Mouse (Mus musculus) heart, postnatal 0 days (tissue): ENCODE results near the gene Gpbar1. TPM values are rescaled to one million over a fixed set of nuclear protein-coding genes. Genes with fewer than 3 reads are reported as not detected.

Source experiments
- ATAC-seq: fragments of 200-750 bp; cut with Nextera tagmentation; 2 replicates; pipeline ENCODE4 v1.8.0; 2017; ENCODE audit warnings: low read depth, moderate number of reproducible peaks, moderate library complexity; ENCODE audit not compliant: insufficient read depth
- DNase-seq: peaks from one replicate; pipeline ENCODE4 v3.0.0-alpha.2; 2016; ENCODE audit warnings: low spot score
- H3K27ac ChIP-seq: fragments of 300-500 bp; sonication (generic); 2 replicates; pipeline ENCODE4 v1.5.1; 2014; ENCODE audit warnings: low read depth, mild to moderate bottlenecking
- H3K27me3 ChIP-seq: fragments of 300-500 bp; sonication (generic); 2 replicates; pipeline ENCODE4 v1.6.1; 2014; ENCODE audit warnings: low read length, mixed read lengths; ENCODE audit not compliant: control insufficient read depth, insufficient read depth
- H3K36me3 ChIP-seq: fragments of 300-500 bp; sonication (generic); replicated peaks from 2 replicates; pipeline ENCODE4 v1.6.1; 2014; ENCODE audit warnings: low read length, mixed read lengths; ENCODE audit not compliant: control insufficient read depth, insufficient read depth
- H3K4me1 ChIP-seq: fragments of 300-500 bp; sonication (generic); 2 replicates; pipeline ENCODE4 v1.6.1; 2014; ENCODE audit warnings: antibody characterized with exemption; ENCODE audit not compliant: control insufficient read depth, insufficient read depth
- H3K4me2 ChIP-seq: fragments of 300-500 bp; sonication (generic); 2 replicates; pipeline ENCODE4 v1.6.1; 2014; ENCODE audit warnings: low read depth, mild to moderate bottlenecking, low read length, moderate library complexity
- H3K4me3 ChIP-seq: fragments of 300-500 bp; sonication (generic); 2 replicates; pipeline ENCODE4 v1.5.1; 2014; ENCODE audit warnings: low read depth, low read length
- H3K9ac ChIP-seq: fragments of 300-500 bp; sonication (generic); replicated peaks from 2 replicates; pipeline ENCODE4 v1.6.1; 2014; ENCODE audit warnings: low read depth, low read length, mixed read lengths
- H3K9me3 ChIP-seq: fragments of 300-500 bp; sonication (generic); replicated peaks from 2 replicates; pipeline ENCODE4 v1.6.1; 2016; ENCODE audit warnings: low read length; ENCODE audit not compliant: control insufficient read depth
- CTCF ChIP-seq: IDR thresholded peaks from 2 replicates; pipeline ENCODE4 v1.5.1; 2016; ENCODE audit warnings: antibody characterized with exemption, control low read depth, low read depth
- EP300 ChIP-seq: IDR thresholded peaks from 2 replicates; pipeline ENCODE4 v1.6.1; 2016; ENCODE audit warnings: antibody characterized with exemption, low read depth
- WGBS: fragments of 180-500 bp; shearing (Covaris S2); extraction: QIAGEN DNeasy Blood & Tissue Kit; methylation state at CpG from one replicate; pipeline ENCODE4 v1.1.7; 2014; 5-methylcytosine and 5-hydroxymethylcytosine counted together
- polyA plus RNA-seq: library from polyadenylated mRNA; unstranded; fragments of >200 nt; fragmentation: Nextera tagmentation; extraction: Ambion mirVana; gene quantifications from 2 replicates; pipeline ENCODE4 v1.2.1, GENCODE M21; 2015
- total RNA-seq: library from RNA; depleted of rRNA; stranded (reverse); fragments of >200 nt; gene quantifications from 2 replicates; pipeline ENCODE4 v1.2.3, GENCODE M21; 2014; ENCODE audit warnings: low replicate concordance

The Gpbar1 gene
- total and polyA plus RNA-seq, 2 experiments from 2014 or later = 0.22 TPM; not detected in 1

GRCm38 (mm10) chr1:74245525-74245924, 32.8 kb upstream of the Gpbar1 start:
- Histone ChIP-seq H3K9ac (no peak overlapping the region), H3K4me2 (no peak overlapping the region), H3K9me3 (no peaks in the 10 kb centered on the region), H3K4me3 (no peak overlapping the region), H3K27me3 (no peaks in the 10 kb centered on the region), H3K27ac (0 out of 2 replicates have a peak overlapping the region, but pooled peaks have one; percentile 15), H3K4me1 (peaks cover 55% of the 10 kb centered on the region), H3K36me3 (peaks cover 16% of the 10 kb centered on the region)
- TF ChIP-seq CTCF (no peak), EP300 (no peak)
- ATAC-seq = no peak
- WGBS = 69% methylated on average over 2 of the region's 2 CpGs
- no peak for DNase-seq

- H3K9ac ChIP-seq = no peak overlapping the region
Observed at GRCm38 (mm10) chr1:74248799-74249198, 29.6 kb upstream of the Gpbar1 start.

GRCm38 (mm10) chr1:74249331-74249980, 28.9 kb upstream of the Gpbar1 start:
- 48% methylated on average over 5 of the region's 5 CpGs for WGBS
- Histone ChIP-seq H3K9ac (no peak overlapping the region), H3K4me1 (peaks cover 36% of the 10 kb centered on the region), H3K9me3 (no peaks in the 10 kb centered on the region), H3K27me3 (no peaks in the 10 kb centered on the region), H3K36me3 (peaks cover 50% of the 10 kb centered on the region), H3K27ac (peak overlapping the region; percentile 87), H3K4me2 (peak overlapping the region; percentile 10; the same call in 1 of the 2 replicates), H3K4me3 (no peak overlapping the region)
- TF ChIP-seq CTCF (no peak), EP300 (no peak)
- ATAC-seq (peak; percentile 33; the same call in 1 of the 2 replicates), DNase-seq (no peak)

More at GRCm38 (mm10) chr1:74248799-74249198, 29.6 kb upstream of the Gpbar1 start:
- DNase-seq (peak; percentile 80), ATAC-seq (peak; percentile 78)
- H3K4me2 ChIP-seq = peak overlapping the region; percentile 10; the same call in 1 of the 2 replicates
- H3K27ac ChIP-seq = peak overlapping the region; percentile 87
- no peaks in the 10 kb centered on the region for H3K27me3 ChIP-seq
- H3K36me3 ChIP-seq = peaks cover 46% of the 10 kb centered on the region
- WGBS = 27% methylated on average over 1 of the region's 1 CpGs
- no peak for TF ChIP-seq EP300
- TF ChIP-seq CTCF = no peak
- H3K4me3 ChIP-seq = no peak overlapping the region
- H3K9me3 ChIP-seq = no peaks in the 10 kb centered on the region
- peaks cover 39% of the 10 kb centered on the region for H3K4me1 ChIP-seq

GRCm38 (mm10) chr1:74250096-74250495, 28.3 kb upstream of the Gpbar1 start:
- H3K27ac ChIP-seq = peak overlapping the region; percentile 87
- H3K9ac ChIP-seq = no peak overlapping the region
- no peak for ATAC-seq

GRCm38 (mm10) chr1:74255704-74256345, 22.5 kb upstream of the Gpbar1 start:
- H3K27ac ChIP-seq = no peak overlapping the region
- DNase-seq = no peak
- no peak overlapping the region for H3K4me2 ChIP-seq
- TF ChIP-seq EP300 = no peak
- no peak for TF ChIP-seq CTCF
- 0 out of 2 replicates have a peak, but pooled peaks cover 4% of the 10 kb centered on the region for H3K4me1 ChIP-seq
- no peaks in the 10 kb centered on the region for H3K9me3 ChIP-seq
- H3K36me3 ChIP-seq = peaks cover 88% of the 10 kb centered on the region
- H3K27me3 ChIP-seq = no peaks in the 10 kb centered on the region
- 87% methylated on average over 8 of the region's 8 CpGs for WGBS
- no peak overlapping the region for H3K4me3 ChIP-seq
- no peak for ATAC-seq
- H3K9ac ChIP-seq = no peak overlapping the region

More at GRCm38 (mm10) chr1:74250096-74250495, 28.3 kb upstream of the Gpbar1 start:
- H3K4me3 ChIP-seq = no peak overlapping the region
- no peak for DNase-seq
- H3K9me3 ChIP-seq = no peaks in the 10 kb centered on the region
- H3K4me1 ChIP-seq = peaks cover 29% of the 10 kb centered on the region
- 82% methylated on average over 4 of the region's 4 CpGs for WGBS
- no peaks in the 10 kb centered on the region for H3K27me3 ChIP-seq
- H3K4me2 ChIP-seq = no peak overlapping the region
- H3K36me3 ChIP-seq = peaks cover 57% of the 10 kb centered on the region
- TF ChIP-seq CTCF = no peak
- TF ChIP-seq EP300 = no peak
